Mouse (Mus musculus): Measurements from ENCODE around the gene Idua. TPM values are rescaled to one million over a fixed set of nuclear protein-coding genes. Genes with fewer than 3 reads are reported as not detected.

Gene Idua
- polyA plus RNA-seq, 1 experiment: 7.2 TPM

DNA sequence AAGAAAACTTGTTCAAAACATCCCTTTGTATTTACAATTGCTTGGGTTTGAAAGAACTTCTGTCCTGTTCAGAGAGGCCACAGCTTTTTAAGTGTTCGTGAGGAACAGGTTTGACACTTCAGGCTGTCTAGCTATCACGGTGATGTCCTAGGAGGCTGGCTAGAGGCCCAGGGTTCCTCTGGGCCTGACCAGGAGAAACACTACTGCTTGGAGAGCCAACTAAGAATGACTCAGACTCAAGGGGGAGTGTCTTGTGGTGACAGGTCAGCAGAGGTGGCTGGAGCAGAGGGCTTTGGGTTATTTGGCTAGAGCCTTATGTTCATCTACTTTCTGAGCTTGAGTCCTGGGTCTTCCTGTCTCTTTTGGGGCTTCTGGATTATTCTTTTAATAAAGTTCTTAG is 63.9 kb downstream of the Idua start:
- TF ChIP-seq GATA1 (IDR thresholded peaks at IDR 0.05; ENCODE audit: low read length): no peak

- TF ChIP-seq GATA1 (IDR thresholded peaks at IDR 0.05; ENCODE audit: low read length): no peak
Measured at GRCm38 (mm10) chr5:108726557-108727248, 66.6 kb downstream of the Idua start.

GRCm38 (mm10) chr5:108727425-108727824 is 67.3 kb downstream of the Idua start:
- no peak for TF ChIP-seq GATA1 (IDR thresholded peaks at IDR 0.05; ENCODE audit: low read length)

Other genes starting within 250 kb of the Idua start
- 63.0 and 83.7 TPM in 2 replicates for gene Atp5k, start 225.9 kb upstream of the Idua start, polyA plus RNA-seq (2012)
- not detected in 2 replicates for gene Mfsd7a, start 211.4 kb upstream of the Idua start, polyA plus RNA-seq (2012)
- 15.1 and 16.4 TPM in 2 replicates for gene Pcgf3, start 199.1 kb upstream of the Idua start, polyA plus RNA-seq (2012)
- 0.09 and 0.13 TPM in 2 replicates for gene Cplx1, start 110.3 kb upstream of the Idua start, polyA plus RNA-seq (2012)
- 65.6 and 99.4 TPM in 2 replicates for gene Gak, start 30.6 kb upstream of the Idua start, polyA plus RNA-seq (2012)
- 2.1 and 4.4 TPM in 2 replicates for gene Tmem175, start 30.6 kb upstream of the Idua start, polyA plus RNA-seq (2012)
- 4.2 and 5.0 TPM in 2 replicates for gene Dgkq, start 9.3 kb downstream of the Idua start, polyA plus RNA-seq (2012)
- 0.89 and 1.4 TPM in 2 replicates for gene Slc26a1, start 15.2 kb downstream of the Idua start, polyA plus RNA-seq (2012)
- gene Fgfrl1, start 32.1 kb downstream of the Idua start, polyA plus RNA-seq (2012): 13.3 and 14.9 TPM in 2 replicates
- gene Rnf212, start 114.7 kb downstream of the Idua start, polyA plus RNA-seq (2012): not detected in 2 replicates
- not detected in 2 replicates for gene Tmed11, start 135.0 kb downstream of the Idua start, polyA plus RNA-seq (2012)
- gene Vmn2r8, start 148.5 kb downstream of the Idua start, polyA plus RNA-seq (2012): not detected in 2 replicates
- gene Vmn2r9, start 192.3 kb downstream of the Idua start, polyA plus RNA-seq (2012): not detected in 2 replicates